Mouse (Mus musculus) forelimb bud, embryonic 11.5 days (tissue): Measurements from ENCODE around the gene Mgat1.
"Not testable (repeated sequence)": the region's sequence is repeated elsewhere in the genome, so short reads cannot be mapped to it uniquely, and the experiment has no call there.

Source experiments
- DNase-seq: peaks from one replicate; pipeline ENCODE4 v3.0.0-alpha.2; 2012; ENCODE audit warnings: low read depth, low spot score

Mgat1 gene

GRCm38 (mm10) chr11:49243727-49244594 is at the start of gene Mgat1:
Gene Mgat1, plus strand, starts transcription at chr11:49244191.
- peak; percentile 95 for DNase-seq

- DNase-seq: not testable (repeated sequence)
Observed at GRCm38 (mm10) chr11:49194771-49195170, 49.2 kb upstream of the Mgat1 start.

GRCm38 (mm10) chr11:49195819-49196322 is 48.1 kb upstream of the Mgat1 start:
- DNase-seq: no peak

- DNase-seq: no peak
Observed at GRCm38 (mm10) chr11:49200666-49201065, 43.3 kb upstream of the Mgat1 start.

GRCm38 (mm10) chr11:49201142-49201541 is 42.8 kb upstream of the Mgat1 start:
- no peak for DNase-seq

GRCm38 (mm10) chr11:49202071-49202470 is 41.9 kb upstream of the Mgat1 start:
- no peak for DNase-seq

GRCm38 (mm10) chr11:49202523-49203061 is 41.4 kb upstream of the Mgat1 start:
- peak; percentile 8 for DNase-seq

GRCm38 (mm10) chr11:49203129-49203768 is 40.7 kb upstream of the Mgat1 start, which contains the start of gene Zfp62:
Gene Zfp62, plus strand, starts transcription at chr11:49203292.
- DNase-seq: peak; percentile 90

GRCm38 (mm10) chr11:49203771-49204497 is 40.1 kb upstream of the Mgat1 start:
- DNase-seq: peak; percentile 61

- DNase-seq: no peak
Observed at GRCm38 (mm10) chr11:49205080-49205590, 38.9 kb upstream of the Mgat1 start.

- no peak for DNase-seq
Observed at GRCm38 (mm10) chr11:49207495-49207894, 36.5 kb upstream of the Mgat1 start.

GRCm38 (mm10) chr11:49212577-49212976 is 31.4 kb upstream of the Mgat1 start:
- no peak for DNase-seq

- DNase-seq: no peak
Observed at GRCm38 (mm10) chr11:49213505-49213904, 30.5 kb upstream of the Mgat1 start.

- DNase-seq: no peak
Observed at GRCm38 (mm10) chr11:49219271-49219670, 24.7 kb upstream of the Mgat1 start.

- no peak for DNase-seq
Observed at GRCm38 (mm10) chr11:49224455-49224854, 19.5 kb upstream of the Mgat1 start.

- no peak for DNase-seq
Observed at GRCm38 (mm10) chr11:49232781-49233180, 11.2 kb upstream of the Mgat1 start.

GRCm38 (mm10) chr11:49235459-49236207 is 8.4 kb upstream of the Mgat1 start:
- DNase-seq: no peak

GRCm38 (mm10) chr11:49236891-49237290 is 7.1 kb upstream of the Mgat1 start:
- DNase-seq: no peak

GRCm38 (mm10) chr11:49237532-49237931 is 6.5 kb upstream of the Mgat1 start:
- DNase-seq: no peak

GRCm38 (mm10) chr11:49240310-49240709 is 3.7 kb upstream of the Mgat1 start:
- no peak for DNase-seq

GRCm38 (mm10) chr11:49240874-49241273 is 3.1 kb upstream of the Mgat1 start:
- no peak for DNase-seq
